Mouse (Mus musculus): ENCODE data around the gene Chrnd.

Gene Chrnd

GRCm38 (mm10) chr1:87183998-87184750 is 6.2 kb upstream of the Chrnd start:
- no peak for DNase-seq (ENCODE audit: low spot score in 2 of 2)

- peak; percentile 38 to 70 for DNase-seq (ENCODE audit: low spot score in 2 of 2)
Measured at GRCm38 (mm10) chr1:87184751-87185139, 5.7 kb upstream of the Chrnd start.

GRCm38 (mm10) chr1:87185526-87185925 is 4.9 kb upstream of the Chrnd start:
- no peak for DNase-seq (ENCODE audit: low spot score in 2 of 2)

GRCm38 (mm10) chr1:87186261-87187036 is 4.0 kb upstream of the Chrnd start:
- DNase-seq (ENCODE audit: low spot score in 2 of 2): no peak

- DNase-seq (ENCODE audit: low spot score in 2 of 2): peak in 1 of 2 experiments; percentile 43
Measured at GRCm38 (mm10) chr1:87187037-87187355, 3.4 kb upstream of the Chrnd start.

- DNase-seq (ENCODE audit: low spot score in 2 of 2): no peak
Measured at GRCm38 (mm10) chr1:87197296-87197695, 6.9 kb downstream of the Chrnd start.

GRCm38 (mm10) chr1:87198119-87199065 is 8.0 kb downstream of the Chrnd start:
- no peak for DNase-seq (ENCODE audit: low spot score in 2 of 2)

- DNase-seq (ENCODE audit: low spot score in 2 of 2): no peak
Measured at GRCm38 (mm10) chr1:87200811-87201210, 10.4 kb downstream of the Chrnd start.

- no peak for DNase-seq (ENCODE audit: low spot score in 2 of 2)
Measured at GRCm38 (mm10) chr1:87201848-87202247, 11.4 kb downstream of the Chrnd start.

- DNase-seq (ENCODE audit: low spot score in 2 of 2): no peak
Measured at GRCm38 (mm10) chr1:87203779-87204178, 13.4 kb downstream of the Chrnd start.

GRCm38 (mm10) chr1:87204465-87204864 is 14.1 kb downstream of the Chrnd start, which contains the start of gene Chrng:
Gene Chrng (plus strand): TSS chr1:87204657.
- no peak for DNase-seq (ENCODE audit: low spot score in 2 of 2)

- DNase-seq (ENCODE audit: low spot score in 2 of 2): no peak
Measured at GRCm38 (mm10) chr1:87205038-87205437, 14.6 kb downstream of the Chrnd start.

- no peak for DNase-seq (ENCODE audit: low spot score in 2 of 2)
Measured at GRCm38 (mm10) chr1:87205502-87205901, 15.1 kb downstream of the Chrnd start.

- no peak for DNase-seq (ENCODE audit: low spot score in 2 of 2)
Measured at GRCm38 (mm10) chr1:87206339-87206738, 15.9 kb downstream of the Chrnd start.

GRCm38 (mm10) chr1:87211431-87211830 is 21.0 kb downstream of the Chrnd start:
- DNase-seq (ENCODE audit: low spot score in 2 of 2): no peak

- DNase-seq (ENCODE audit: low spot score in 2 of 2): peak; percentile 89 to 92
Measured at GRCm38 (mm10) chr1:87213735-87214704, 23.6 kb downstream of the Chrnd start, which contains the start of gene Eif4e2. Gene Eif4e2 (plus strand): TSS chr1:87213914.

GRCm38 (mm10) chr1:87214748-87215147 is 24.3 kb downstream of the Chrnd start:
- peak; percentile 46 to 60 for DNase-seq (ENCODE audit: low spot score in 2 of 2)

GRCm38 (mm10) chr1:87217938-87218337 is 27.5 kb downstream of the Chrnd start:
- DNase-seq (ENCODE audit: low spot score in 2 of 2): no peak

- DNase-seq (ENCODE audit: low spot score in 2 of 2): no peak
Measured at GRCm38 (mm10) chr1:87225739-87226138, 35.3 kb downstream of the Chrnd start.

- no peak for DNase-seq (ENCODE audit: low spot score in 2 of 2)
Measured at GRCm38 (mm10) chr1:87226409-87227159, 36.2 kb downstream of the Chrnd start.
